Mouse (Mus musculus): ENCODE measurements around the gene Armc9.

GRCm38 (mm10) chr1:86199026-86199425 lies 44.4 kb downstream of the Armc9 start:
- no peak for TF ChIP-seq CTCF (IDR thresholded peaks at IDR 0.05; ENCODE audit: extremely low read depth, insufficient read depth, low read length)
- TF ChIP-seq POLR2A (IDR thresholded peaks at IDR 0.05; ENCODE audit: extremely low read depth, insufficient read depth, low read length): no peak
